Mouse (Mus musculus) heart, embryonic 10.5 days (tissue): Measurements from ENCODE around the gene Cxcr4. TPM values are rescaled to one million over a fixed set of nuclear protein-coding genes. Genes with fewer than 3 reads are reported as not detected.
A peak's percentile ranks its signal among the peaks of the same experiment; 100 is the strongest.

Experiments
- DNase-seq: peaks from one replicate; pipeline ENCODE4 v3.0.0-alpha.2; 2017; ENCODE audit warnings: low spot score
- H3K27ac ChIP-seq: fragments of 300-500 bp; sonication (generic); 2 replicates; pipeline ENCODE4 v1.5.1; 2016; ENCODE audit warnings: mild to moderate bottlenecking
- H3K27me3 ChIP-seq: fragments of 300-500 bp; sonication (generic); 2 replicates; pipeline ENCODE4 v1.6.1; 2016; ENCODE audit warnings: mild to moderate bottlenecking; ENCODE audit not compliant: poor library complexity, insufficient read depth, severe bottlenecking
- H3K36me3 ChIP-seq: fragments of 300-500 bp; sonication (generic); 2 replicates; pipeline ENCODE4 v1.6.1; 2016; ENCODE audit warnings: mild to moderate bottlenecking, moderate library complexity
- H3K4me1 ChIP-seq: fragments of 300-500 bp; sonication (generic); 2 replicates; pipeline ENCODE4 v1.6.1; 2016; ENCODE audit warnings: mild to moderate bottlenecking
- H3K4me3 ChIP-seq: fragments of 300-500 bp; sonication (generic); 2 replicates; pipeline ENCODE4 v1.5.1; 2016; ENCODE audit warnings: mild to moderate bottlenecking, moderate library complexity
- H3K9me3 ChIP-seq: fragments of 300-500 bp; sonication (generic); 2 replicates; pipeline ENCODE4 v1.6.1; 2016; ENCODE audit warnings: mild to moderate bottlenecking, moderate library complexity
- whole genome bisulfite sequencing: fragments of 180-500 bp; shearing (Covaris S2); methylation state at CpG from one replicate; pipeline ENCODE4 v1.1.7; 2016; 5-methylcytosine and 5-hydroxymethylcytosine counted together
- polyA plus RNA-seq: library from polyadenylated mRNA; unstranded; fragments of >200 nt; fragmentation: Nextera tagmentation; extraction: Ambion mirVana; gene quantifications from 2 replicates; pipeline ENCODE4 v1.2.1, GENCODE M21; 2016

Gene Cxcr4
- polyA plus RNA-seq, 1 experiment from 2014 or later: 1.7 TPM

GRCm38 (mm10) chr1:128551743-128552397 lies 40.2 kb downstream of the Cxcr4 start:
- Histone ChIP-seq H3K4me3 (peak overlapping the region; percentile 19; the same call in 1 of the 2 replicates), H3K27ac (no peak overlapping the region), H3K9me3 (no peaks in the 10 kb centered on the region), H3K4me1 (peaks cover 26% of the 10 kb centered on the region), H3K36me3 (no peaks in the 10 kb centered on the region), H3K27me3 (peaks cover 16% of the 10 kb centered on the region)
- peak; percentile 79 for DNase-seq
- 5% methylated on average over 8 of the region's 8 CpGs for WGBS

- no peak for DNase-seq
- 30% methylated on average over 5 of the region's 5 CpGs for WGBS
- H3K27me3 ChIP-seq: peaks cover 20% of the 10 kb centered on the region
These were observed 42.7 kb downstream of the Cxcr4 start for GRCm38 (mm10) chr1:128549442-128549841.

GRCm38 (mm10) chr1:128549007-128549406 lies 43.1 kb downstream of the Cxcr4 start:
- Histone ChIP-seq H3K27me3 (peaks cover 20% of the 10 kb centered on the region), H3K27ac (no peak overlapping the region), H3K36me3 (no peaks in the 10 kb centered on the region), H3K4me3 (no peak overlapping the region), H3K4me1 (peaks cover 23% of the 10 kb centered on the region), H3K9me3 (no peaks in the 10 kb centered on the region)
- 61% methylated on average over 3 of the region's 3 CpGs for WGBS
- no peak for DNase-seq

More at GRCm38 (mm10) chr1:128549442-128549841, 42.7 kb downstream of the Cxcr4 start:
- no peaks in the 10 kb centered on the region for H3K36me3 ChIP-seq
- no peak overlapping the region for H3K4me3 ChIP-seq
- H3K27ac ChIP-seq: no peak overlapping the region
- no peaks in the 10 kb centered on the region for H3K9me3 ChIP-seq
- H3K4me1 ChIP-seq: peaks cover 23% of the 10 kb centered on the region

DNA sequence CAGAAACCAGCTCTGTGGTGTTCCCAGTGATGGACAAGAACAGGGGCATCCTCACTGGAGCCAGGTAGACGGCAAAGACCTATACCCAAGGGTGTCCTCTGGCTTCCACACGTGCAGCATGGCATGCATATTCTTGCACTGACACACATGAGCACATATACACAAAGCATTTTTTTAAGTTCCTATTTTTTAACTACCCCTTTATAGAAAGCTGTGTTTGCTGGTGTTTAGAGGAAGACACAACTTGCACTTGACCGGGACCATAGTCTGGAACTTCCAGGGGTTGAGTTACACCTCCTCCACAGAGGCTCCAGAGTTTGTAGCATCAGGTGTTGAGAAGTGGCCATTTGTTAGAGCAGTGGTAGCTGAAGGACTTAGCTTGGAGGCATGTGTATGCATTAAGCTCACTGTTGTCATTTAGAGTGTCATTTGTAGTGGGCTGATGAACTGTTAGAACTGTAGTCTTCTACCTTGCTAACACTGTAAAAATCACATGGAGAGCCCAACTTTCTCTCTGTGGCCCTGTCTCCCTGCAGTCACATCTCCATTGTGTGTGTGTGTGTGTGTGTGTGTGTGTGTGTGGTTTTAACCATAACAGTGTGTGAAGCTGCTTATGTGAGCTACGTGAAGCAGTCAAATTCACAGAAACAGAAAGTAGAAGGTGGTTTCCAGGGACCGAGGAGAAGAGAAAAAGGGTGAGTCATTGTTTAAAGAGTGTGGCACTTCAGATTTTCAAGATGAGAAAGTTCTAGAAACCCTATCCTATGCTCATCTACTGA lies 43.7 kb downstream of the Cxcr4 start:
- H3K36me3 ChIP-seq: no peaks in the 10 kb centered on the region
- H3K27ac ChIP-seq: no peak overlapping the region
- WGBS: 83% methylated on average over 5 of the region's 5 CpGs
- peaks cover 24% of the 10 kb centered on the region for H3K27me3 ChIP-seq
- no peak for DNase-seq
- H3K4me1 ChIP-seq: peaks cover 23% of the 10 kb centered on the region
- H3K9me3 ChIP-seq: no peaks in the 10 kb centered on the region
- H3K4me3 ChIP-seq: no peak overlapping the region

DNA sequence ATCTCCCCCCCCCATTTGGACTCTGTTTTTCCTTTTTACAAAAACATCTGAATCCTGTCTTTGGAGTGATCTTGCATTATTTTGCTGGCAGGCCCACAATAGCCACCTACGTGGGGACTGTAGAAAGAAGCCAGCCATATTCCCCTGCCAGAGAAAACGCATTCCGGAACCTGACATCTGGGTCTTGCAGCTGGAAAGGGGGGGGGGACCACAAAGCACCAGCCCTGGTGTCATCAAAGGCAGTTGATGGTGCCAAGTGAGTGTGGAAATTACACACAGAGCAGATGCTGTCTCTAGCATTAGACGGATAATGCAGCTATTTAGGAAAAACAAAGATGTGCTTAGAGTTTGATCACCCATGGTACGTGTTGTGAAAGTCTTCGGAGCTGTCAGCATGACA lies 46.4 kb downstream of the Cxcr4 start:
- Histone ChIP-seq H3K4me1 (0 out of 2 replicates have a peak, but pooled peaks cover 6% of the 10 kb centered on the region), H3K27ac (no peak overlapping the region), H3K4me3 (no peak overlapping the region), H3K27me3 (peaks cover 46% of the 10 kb centered on the region), H3K9me3 (no peaks in the 10 kb centered on the region), H3K36me3 (no peaks in the 10 kb centered on the region)
- WGBS: 86% methylated on average over 6 of the region's 6 CpGs
- DNase-seq: no peak

GRCm38 (mm10) chr1:128543137-128543536 lies 49.0 kb downstream of the Cxcr4 start:
- Histone ChIP-seq H3K9me3 (no peaks in the 10 kb centered on the region), H3K4me1 (no peaks in the 10 kb centered on the region), H3K4me3 (no peak overlapping the region), H3K27ac (no peak overlapping the region), H3K36me3 (no peaks in the 10 kb centered on the region), H3K27me3 (peaks cover 52% of the 10 kb centered on the region)
- DNase-seq: no peak
- WGBS: 88% methylated on average over 2 of the region's 2 CpGs

DNA sequence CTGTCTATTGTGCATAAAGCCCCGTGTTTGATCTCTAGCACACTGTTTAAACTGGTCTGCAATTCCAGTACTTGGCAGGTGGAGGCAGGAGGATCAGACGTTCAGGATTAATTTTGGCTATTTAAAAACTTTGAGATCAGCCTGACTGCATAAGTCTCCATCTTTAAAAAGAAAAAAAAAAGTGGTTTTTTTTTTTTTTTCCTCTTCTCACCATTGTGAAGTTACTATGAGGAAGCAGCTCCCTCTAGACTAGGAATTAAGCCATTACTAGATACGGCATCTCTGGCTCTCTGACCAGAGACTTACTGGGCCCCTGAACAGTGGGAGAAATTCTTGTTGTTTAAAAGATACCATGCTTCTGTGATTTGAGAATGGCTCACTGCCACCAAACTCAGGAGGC lies 49.5 kb downstream of the Cxcr4 start:
- DNase-seq: no peak
- Histone ChIP-seq H3K27ac (no peak overlapping the region), H3K4me1 (peaks cover 4% of the 10 kb centered on the region; the same call in 1 of the 2 replicates), H3K27me3 (peaks cover 50% of the 10 kb centered on the region), H3K9me3 (no peaks in the 10 kb centered on the region), H3K36me3 (no peaks in the 10 kb centered on the region), H3K4me3 (no peak overlapping the region)
- 77% methylated on average over 3 of the region's 3 CpGs for WGBS

DNA sequence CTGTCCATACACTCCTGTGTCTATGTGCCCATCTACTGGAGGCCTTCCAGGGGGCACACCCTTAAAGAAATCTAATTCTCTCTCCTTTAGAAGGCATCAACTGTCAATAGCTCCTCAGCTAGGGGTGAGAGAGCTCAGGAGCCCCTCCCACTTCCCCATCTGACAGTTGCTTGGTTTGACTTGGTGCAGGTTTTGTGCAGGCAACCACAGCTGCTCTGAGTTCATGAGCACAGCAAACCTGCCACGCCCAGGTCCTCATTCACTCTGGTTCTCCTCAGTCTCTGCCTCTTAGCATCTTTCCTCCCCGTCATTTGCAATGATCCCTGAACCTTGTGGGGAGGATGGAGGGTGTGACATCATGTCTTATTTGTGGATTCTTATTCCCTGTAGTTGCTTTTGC lies 51.9 kb downstream of the Cxcr4 start:
- H3K27ac ChIP-seq: no peak overlapping the region
- H3K9me3 ChIP-seq: no peaks in the 10 kb centered on the region
- H3K27me3 ChIP-seq: peaks cover 44% of the 10 kb centered on the region
- peaks cover 12% of the 10 kb centered on the region; the same call in 1 of the 2 replicates for H3K4me1 ChIP-seq
- no peak overlapping the region for H3K4me3 ChIP-seq
- WGBS: 76% methylated on average over 2 of the region's 2 CpGs
- peak; percentile 52 for DNase-seq
- no peaks in the 10 kb centered on the region for H3K36me3 ChIP-seq

DNA sequence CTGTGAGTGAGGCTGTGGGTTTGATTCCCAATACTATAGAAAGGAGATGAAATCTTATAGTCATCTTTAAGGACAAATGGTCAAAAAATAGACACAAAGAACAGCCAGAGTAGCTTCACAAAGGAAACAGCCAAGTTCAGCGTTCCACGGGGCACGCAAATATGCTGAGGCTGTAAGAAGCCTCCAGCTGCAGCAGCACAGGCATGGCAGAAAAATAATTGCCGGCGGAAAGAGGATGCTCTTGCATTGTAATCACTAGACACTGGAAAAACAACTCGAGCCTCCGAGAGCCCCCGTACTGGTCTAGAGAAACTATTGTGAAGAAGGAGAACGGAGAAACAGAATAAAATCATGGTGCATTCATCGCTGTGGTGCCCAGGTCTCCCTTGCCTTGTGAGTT lies 52.5 kb downstream of the Cxcr4 start:
- WGBS: 79% methylated on average over 10 of the region's 10 CpGs
- H3K27ac ChIP-seq: no peak overlapping the region
- no peaks in the 10 kb centered on the region for H3K9me3 ChIP-seq
- H3K4me1 ChIP-seq: peaks cover 17% of the 10 kb centered on the region; the same call in 1 of the 2 replicates
- H3K27me3 ChIP-seq: peaks cover 39% of the 10 kb centered on the region
- H3K36me3 ChIP-seq: no peaks in the 10 kb centered on the region
- no peak overlapping the region for H3K4me3 ChIP-seq
- DNase-seq: no peak

Other genes starting within 250 kb of the Cxcr4 start
- gene Mcm6, start 232.6 kb downstream of the Cxcr4 start, polyA plus RNA-seq: 233 and 248 TPM in 2 replicates
- 137 and 155 TPM in 2 replicates for gene Dars, start 174.9 kb downstream of the Cxcr4 start, polyA plus RNA-seq